Mouse (Mus musculus): ENCODE data around the gene Il4i1. TPM values are rescaled to one million over a fixed set of nuclear protein-coding genes. Genes with fewer than 3 reads are reported as not detected.

Gene Il4i1
- 71.7 and 74.4 TPM in 2 replicates for polyA plus RNA-seq (2012; rRNA removed)

DNA sequence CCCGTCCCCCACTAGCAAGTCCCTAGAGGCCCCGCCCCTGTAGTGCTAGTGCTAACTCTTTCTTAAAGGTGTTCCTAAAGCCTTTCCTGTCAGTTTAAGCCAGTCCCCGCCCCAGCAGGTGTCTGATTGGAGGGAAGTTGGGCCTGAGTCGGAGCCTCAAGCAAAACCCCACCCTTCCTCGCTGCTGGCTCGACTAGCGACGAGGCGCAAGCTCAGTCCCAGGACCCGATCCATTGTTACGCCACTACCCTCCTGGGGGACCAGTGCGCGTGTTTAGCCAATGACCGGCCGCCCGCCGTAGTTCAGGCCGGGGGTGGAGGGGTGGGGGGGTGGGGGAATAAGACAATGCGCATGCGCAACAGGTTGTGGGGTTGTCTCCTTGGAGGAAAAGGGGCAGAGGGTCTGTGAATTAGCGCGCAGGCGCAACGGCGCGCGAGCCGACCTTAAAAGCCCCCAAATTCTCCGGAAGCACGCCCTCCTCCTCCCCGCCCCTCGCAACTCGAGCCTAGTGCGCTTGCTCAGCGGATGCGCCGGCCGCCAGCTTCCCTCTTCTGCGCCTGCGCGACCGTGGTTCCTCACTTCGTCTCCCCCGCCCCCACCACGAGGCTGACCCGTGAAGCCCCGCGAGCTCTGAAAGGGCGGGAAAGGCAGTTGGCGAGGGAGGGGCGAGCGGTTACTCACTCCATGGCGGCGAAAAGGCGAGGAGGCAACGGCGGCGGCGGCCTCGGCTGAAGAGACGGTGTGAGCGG, at the start of gene Il4i1, which contains the start of gene Nup62:
Gene Il4i1, plus strand, starts transcription at position 667 of the 749 bp plus-strand sequence.
Gene Nup62, plus strand, starts transcription at position 368 of the 749 bp plus-strand sequence.
- Histone ChIP-seq H3K4me3 (ENCODE audit: control insufficient read depth, insufficient read depth, low read length) (peak within 1 kb of the TSS; percentile 89), H3K36me3 (ENCODE audit: control insufficient read depth, insufficient read depth, low read length) (no peaks in the 10 kb centered on the region), H3K27ac (ENCODE audit: control insufficient read depth, insufficient read depth, low read length) (peak within 1 kb of the TSS; percentile 76), H3K27me3 (ENCODE audit: control insufficient read depth, insufficient read depth, low read length) (no peaks in the 10 kb centered on the region), H3K4me1 (replicated peaks; ENCODE audit: control insufficient read depth, insufficient read depth, low read length) (peaks cover 24% of the 10 kb centered on the region)
- DNase-seq = peak; percentile 99
- TF ChIP-seq CTCF (IDR thresholded peaks at IDR 0.05; ENCODE audit: borderline replicate concordance, control insufficient read depth, extremely low read depth, insufficient read depth, low read length, poor library complexity) (no peak; the same call in 1 of the 2 replicates), POLR2A (IDR thresholded peaks at IDR 0.05; ENCODE audit: control insufficient read depth, extremely low read depth, insufficient read depth, low read length, poor library complexity) (peak; percentile 61; the same call in 1 of the 2 replicates)
- WGBS = under 1% methylated on average over 62 of the region's 62 CpGs

DNA sequence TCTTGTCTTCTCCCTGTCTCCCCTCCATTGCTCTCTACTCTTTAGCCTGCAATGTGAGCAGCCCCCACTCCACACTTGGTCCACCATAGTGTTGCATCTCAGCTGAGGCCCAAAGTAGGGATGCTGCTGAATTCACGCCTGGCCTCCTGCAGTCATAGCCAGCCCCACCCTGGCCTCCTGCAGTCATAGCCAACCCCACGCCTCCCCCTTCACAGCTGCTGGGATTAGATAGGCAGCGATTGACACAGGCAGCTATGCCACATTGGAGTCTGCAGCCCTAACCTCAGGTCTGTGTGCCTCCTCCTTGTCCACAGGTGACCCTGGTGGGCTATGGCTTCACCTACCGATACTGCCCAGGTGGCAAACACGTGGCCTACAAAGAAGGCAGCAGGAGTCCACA, 48.1 kb upstream of the Il4i1 start:
- H3K27me3 ChIP-seq (ENCODE audit: control insufficient read depth, insufficient read depth, low read length) = no peaks in the 10 kb centered on the region
- DNase-seq = no peak
- TF ChIP-seq POLR2A (IDR thresholded peaks at IDR 0.05; ENCODE audit: control insufficient read depth, extremely low read depth, insufficient read depth, low read length, poor library complexity) = no peak
- no peak for TF ChIP-seq CTCF (IDR thresholded peaks at IDR 0.05; ENCODE audit: borderline replicate concordance, control insufficient read depth, extremely low read depth, insufficient read depth, low read length, poor library complexity)
- WGBS = 98% methylated on average over 5 of the region's 5 CpGs
- H3K4me3 ChIP-seq (ENCODE audit: control insufficient read depth, insufficient read depth, low read length) = no peak overlapping the region
- peaks cover 56% of the 10 kb centered on the region for H3K36me3 ChIP-seq (ENCODE audit: control insufficient read depth, insufficient read depth, low read length)
- no peak overlapping the region for H3K27ac ChIP-seq (ENCODE audit: control insufficient read depth, insufficient read depth, low read length)
- peaks cover 11% of the 10 kb centered on the region for H3K4me1 ChIP-seq (replicated peaks; ENCODE audit: control insufficient read depth, insufficient read depth, low read length)

DNA sequence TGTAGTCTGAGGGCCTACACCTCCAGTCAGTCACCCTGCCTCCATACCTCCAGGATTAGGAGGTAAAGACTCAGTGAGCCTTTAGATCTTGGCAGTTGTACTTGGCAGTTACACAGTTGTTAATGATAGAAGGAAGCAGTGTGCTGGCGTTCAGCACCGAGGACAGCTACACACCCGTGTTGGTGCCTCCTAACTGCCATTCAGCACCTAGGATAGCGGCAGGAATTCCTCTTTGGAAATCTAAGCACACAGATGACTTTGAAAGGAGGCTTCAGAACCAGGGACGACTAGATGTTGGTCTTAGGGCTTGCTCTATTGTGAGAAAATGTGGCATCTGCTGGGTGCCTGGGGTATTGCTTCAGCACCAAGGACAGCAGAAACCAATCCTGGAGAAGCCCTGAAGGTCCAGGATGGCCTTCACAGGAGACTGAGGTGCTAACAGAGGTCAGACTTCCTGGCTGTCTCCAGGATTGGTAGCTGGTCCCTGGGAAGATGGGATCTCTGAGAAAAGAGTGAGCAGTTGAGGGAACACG, 46.1 kb upstream of the Il4i1 start:
- peak; percentile 13 for DNase-seq
- peaks cover 47% of the 10 kb centered on the region for H3K36me3 ChIP-seq (ENCODE audit: control insufficient read depth, insufficient read depth, low read length)
- H3K27me3 ChIP-seq (ENCODE audit: control insufficient read depth, insufficient read depth, low read length) = no peaks in the 10 kb centered on the region

DNA sequence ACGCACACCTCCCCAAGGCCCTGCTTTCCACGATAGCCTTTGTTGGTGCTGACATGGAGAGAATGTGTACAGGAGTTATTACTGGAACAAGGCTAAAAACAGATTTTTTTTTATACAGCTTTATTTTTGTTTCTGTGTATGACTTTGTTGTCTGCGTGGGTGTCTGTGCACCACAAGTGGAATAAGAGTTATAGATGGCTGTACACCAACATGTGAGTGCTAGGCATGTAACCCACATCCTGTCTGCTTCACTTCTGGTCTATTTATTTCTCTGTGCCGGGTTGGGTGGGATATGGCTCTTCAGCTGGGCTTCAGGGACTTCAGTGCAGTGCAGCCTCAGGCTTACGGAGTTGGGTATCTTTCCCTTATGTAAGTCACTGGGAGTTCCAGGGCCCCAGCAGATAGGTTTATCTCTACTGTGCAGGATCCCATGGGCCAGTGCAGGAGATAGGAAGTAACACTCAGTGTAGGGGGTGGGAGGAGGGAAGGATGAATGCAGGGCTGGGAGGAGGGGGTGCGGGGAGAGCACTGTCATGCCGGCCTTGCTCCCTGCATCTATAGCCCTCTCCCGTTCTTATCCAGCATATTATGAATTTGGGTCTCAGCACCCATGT, 43.5 kb upstream of the Il4i1 start:
- peak overlapping the region; percentile 70; the same call in 1 of the 2 replicates for H3K27ac ChIP-seq (ENCODE audit: control insufficient read depth, insufficient read depth, low read length)
- WGBS = 61% methylated on average over 8 of the region's 8 CpGs
- H3K4me3 ChIP-seq (ENCODE audit: control insufficient read depth, insufficient read depth, low read length) = no peak overlapping the region
- DNase-seq = peak; percentile 38
- peaks cover 16% of the 10 kb centered on the region for H3K4me1 ChIP-seq (replicated peaks; ENCODE audit: control insufficient read depth, insufficient read depth, low read length)
- TF ChIP-seq POLR2A (IDR thresholded peaks at IDR 0.05; ENCODE audit: control insufficient read depth, extremely low read depth, insufficient read depth, low read length, poor library complexity) (no peak), CTCF (IDR thresholded peaks at IDR 0.05; ENCODE audit: borderline replicate concordance, control insufficient read depth, extremely low read depth, insufficient read depth, low read length, poor library complexity) (no peak)
- peaks cover 35% of the 10 kb centered on the region for H3K36me3 ChIP-seq (ENCODE audit: control insufficient read depth, insufficient read depth, low read length)
- no peaks in the 10 kb centered on the region for H3K27me3 ChIP-seq (ENCODE audit: control insufficient read depth, insufficient read depth, low read length)

More for the DNA sequence above, 46.1 kb upstream of the Il4i1 start:
- Histone ChIP-seq H3K4me1 (replicated peaks; ENCODE audit: control insufficient read depth, insufficient read depth, low read length) (peaks cover 16% of the 10 kb centered on the region), H3K27ac (ENCODE audit: control insufficient read depth, insufficient read depth, low read length) (no peak overlapping the region), H3K4me3 (ENCODE audit: control insufficient read depth, insufficient read depth, low read length) (no peak overlapping the region)
- TF ChIP-seq CTCF (IDR thresholded peaks at IDR 0.05; ENCODE audit: borderline replicate concordance, control insufficient read depth, extremely low read depth, insufficient read depth, low read length, poor library complexity) (no peak), POLR2A (IDR thresholded peaks at IDR 0.05; ENCODE audit: control insufficient read depth, extremely low read depth, insufficient read depth, low read length, poor library complexity) (no peak)
- 65% methylated on average over 6 of the region's 6 CpGs for WGBS

DNA sequence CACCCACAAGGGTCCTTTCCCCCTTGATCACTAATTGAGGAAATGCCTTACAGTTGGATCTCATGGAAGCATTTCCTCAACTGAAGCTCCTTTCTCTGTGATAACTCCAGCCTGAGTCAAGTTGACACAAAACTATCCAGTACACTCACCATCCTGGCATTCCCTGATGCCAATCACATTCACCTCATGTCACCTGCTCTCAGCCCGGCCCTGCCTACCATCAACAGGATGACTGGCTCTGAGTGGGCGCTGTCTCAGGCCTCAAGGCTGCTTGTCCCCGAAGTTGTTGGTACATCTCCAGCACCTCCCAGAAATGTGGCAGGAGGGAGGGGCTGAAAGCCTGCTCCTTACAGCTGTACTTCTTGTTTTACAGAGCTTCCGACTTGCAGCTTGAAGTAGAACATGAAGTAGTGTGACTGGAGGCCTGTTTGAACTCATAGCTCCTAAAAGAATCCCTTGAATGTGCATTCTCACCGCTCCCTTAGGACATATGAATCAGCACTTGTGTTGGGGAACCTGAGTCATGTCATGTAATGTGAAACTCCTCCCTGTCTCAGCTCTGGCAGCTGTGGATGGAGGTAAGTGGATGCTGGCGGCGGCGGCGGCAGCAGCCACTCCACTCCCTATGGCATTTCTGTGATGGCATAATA, 39.2 kb upstream of the Il4i1 start:
- Histone ChIP-seq H3K4me3 (ENCODE audit: control insufficient read depth, insufficient read depth, low read length) (no peak overlapping the region), H3K36me3 (ENCODE audit: control insufficient read depth, insufficient read depth, low read length) (peaks cover 11% of the 10 kb centered on the region), H3K4me1 (replicated peaks; ENCODE audit: control insufficient read depth, insufficient read depth, low read length) (peaks cover 12% of the 10 kb centered on the region), H3K27me3 (ENCODE audit: control insufficient read depth, insufficient read depth, low read length) (no peaks in the 10 kb centered on the region), H3K27ac (ENCODE audit: control insufficient read depth, insufficient read depth, low read length) (no peak overlapping the region)
- no peak for DNase-seq
- WGBS = 91% methylated on average over 9 of the region's 9 CpGs
- no peak for TF ChIP-seq CTCF (IDR thresholded peaks at IDR 0.05; ENCODE audit: borderline replicate concordance, control insufficient read depth, extremely low read depth, insufficient read depth, low read length, poor library complexity)
- TF ChIP-seq POLR2A (IDR thresholded peaks at IDR 0.05; ENCODE audit: control insufficient read depth, extremely low read depth, insufficient read depth, low read length, poor library complexity) = no peak

DNA sequence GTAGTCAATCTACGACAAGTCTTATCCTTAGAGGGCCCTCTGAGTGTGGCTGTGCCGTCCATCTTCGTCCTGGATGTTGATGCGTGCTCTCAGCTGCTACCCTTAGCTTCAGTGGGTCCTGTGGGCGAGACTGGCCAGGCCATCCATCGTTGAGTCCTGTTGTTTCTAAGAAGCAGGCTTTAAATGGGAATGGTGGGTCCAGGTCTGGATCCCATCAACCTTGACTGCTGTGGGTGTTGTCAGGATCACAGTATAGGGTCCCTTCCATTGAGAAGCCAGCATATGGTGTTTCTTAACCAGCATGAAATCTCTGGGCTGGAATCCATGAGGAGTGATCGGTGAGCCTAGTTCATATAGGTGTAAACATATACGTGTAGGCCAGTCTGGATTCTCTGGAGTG, 36.1 kb upstream of the Il4i1 start:
- TF ChIP-seq CTCF (IDR thresholded peaks at IDR 0.05; ENCODE audit: borderline replicate concordance, control insufficient read depth, extremely low read depth, insufficient read depth, low read length, poor library complexity) (no peak), POLR2A (IDR thresholded peaks at IDR 0.05; ENCODE audit: control insufficient read depth, extremely low read depth, insufficient read depth, low read length, poor library complexity) (no peak)
- Histone ChIP-seq H3K4me1 (replicated peaks; ENCODE audit: control insufficient read depth, insufficient read depth, low read length) (no peaks in the 10 kb centered on the region), H3K27me3 (ENCODE audit: control insufficient read depth, insufficient read depth, low read length) (no peaks in the 10 kb centered on the region), H3K36me3 (ENCODE audit: control insufficient read depth, insufficient read depth, low read length) (peaks cover 6% of the 10 kb centered on the region; the same call in 1 of the 2 replicates), H3K27ac (ENCODE audit: control insufficient read depth, insufficient read depth, low read length) (no peak overlapping the region), H3K4me3 (ENCODE audit: control insufficient read depth, insufficient read depth, low read length) (no peak overlapping the region)
- DNase-seq = no peak
- 94% methylated on average over 8 of the region's 8 CpGs for WGBS
